Mouse (Mus musculus) heart, embryonic 13.5 days (tissue): ENCODE measurements around the gene Olfr418. TPM values are rescaled to one million over a fixed set of nuclear protein-coding genes. Genes with fewer than 3 reads are reported as not detected.
"Not testable (repeated sequence)": the region's sequence is repeated elsewhere in the genome, so short reads cannot be mapped to it uniquely, and the experiment has no call there.

Experiments used
- ATAC-seq: fragments of 200-750 bp; cut with Nextera tagmentation; 2 replicates; pipeline ENCODE4 v1.8.0; 2017; ENCODE audit warnings: moderate TSS enrichment; ENCODE audit not compliant: insufficient number of reproducible peaks, low FRiP score, low TSS enrichment; ENCODE audit errors: extremely low read depth
- H3K27ac ChIP-seq: fragments of 300-500 bp; sonication (generic); replicated peaks from 2 replicates; pipeline ENCODE4 v1.5.1; 2015; ENCODE audit warnings: moderate library complexity, mild to moderate bottlenecking, inconsistent platforms
- H3K27me3 ChIP-seq: fragments of 300-500 bp; sonication (generic); replicated peaks from 2 replicates; pipeline ENCODE4 v1.6.1; 2015; ENCODE audit warnings: mild to moderate bottlenecking, inconsistent platforms
- H3K36me3 ChIP-seq: fragments of 300-500 bp; sonication (generic); 2 replicates; pipeline ENCODE4 v1.6.1; 2015; ENCODE audit warnings: mild to moderate bottlenecking, inconsistent platforms
- H3K4me1 ChIP-seq: fragments of 300-500 bp; sonication (generic); 2 replicates; pipeline ENCODE4 v1.6.1; 2015; ENCODE audit warnings: inconsistent platforms
- H3K4me2 ChIP-seq: fragments of 300-500 bp; sonication (generic); 2 replicates; pipeline ENCODE4 v1.6.1; 2015; ENCODE audit warnings: inconsistent platforms, mild to moderate bottlenecking, moderate library complexity
- H3K4me3 ChIP-seq: fragments of 300-500 bp; sonication (generic); 2 replicates; pipeline ENCODE4 v1.5.1; 2015; ENCODE audit warnings: moderate library complexity, mild to moderate bottlenecking, inconsistent platforms
- H3K9ac ChIP-seq: fragments of 300-500 bp; sonication (generic); 2 replicates; pipeline ENCODE4 v1.6.1; 2015; ENCODE audit warnings: inconsistent platforms, mild to moderate bottlenecking, moderate library complexity
- H3K9me3 ChIP-seq: fragments of 300-500 bp; sonication (generic); 2 replicates; pipeline ENCODE4 v1.6.1; 2016; ENCODE audit warnings: inconsistent platforms
- WGBS: fragments of 180-500 bp; shearing (Covaris S2); methylation state at CpG from one replicate; pipeline ENCODE4 v1.1.7; 2015; ENCODE audit warnings: mixed read lengths; 5-methylcytosine and 5-hydroxymethylcytosine counted together
- polyA plus RNA-seq: library from polyadenylated mRNA; unstranded; fragments of >200 nt; fragmentation: Nextera tagmentation; extraction: Ambion mirVana; gene quantifications from 2 replicates; pipeline ENCODE4 v1.2.1, GENCODE M21; 2015

Olfr418 gene
- polyA plus RNA-seq, result not detected in 2 replicates

- no peak within 1 kb of the TSS for H3K27ac ChIP-seq
- H3K4me2 ChIP-seq, result no peak within 1 kb of the TSS
- H3K9me3 ChIP-seq, result 0 out of 2 replicates have a peak, but pooled peaks cover 3% of the 10 kb centered on the region
- no peak within 1 kb of the TSS for H3K4me3 ChIP-seq
- H3K27me3 ChIP-seq, result no peaks in the 10 kb centered on the region
- H3K4me1 ChIP-seq, result no peaks in the 10 kb centered on the region
- H3K36me3 ChIP-seq, result no peaks in the 10 kb centered on the region
- no peak within 1 kb of the TSS for H3K9ac ChIP-seq
- ATAC-seq, result no peak
Measured at GRCm38 (mm10) chr1:173265701-173266100, at the start of gene Olfr418. Olfr418 (plus strand) TSS chr1:173266001.

GRCm38 (mm10) chr1:173216481-173216880 lies 49.3 kb upstream of the Olfr418 start:
- H3K9me3 ChIP-seq, result no peaks in the 10 kb centered on the region
- WGBS, result 79% methylated on average over 3 of the region's 3 CpGs
- H3K4me2 ChIP-seq, result no peak overlapping the region
- H3K36me3 ChIP-seq, result no peaks in the 10 kb centered on the region
- H3K4me3 ChIP-seq, result no peak overlapping the region
- no peaks in the 10 kb centered on the region for H3K27me3 ChIP-seq
- no peak overlapping the region for H3K27ac ChIP-seq
- H3K9ac ChIP-seq, result no peak overlapping the region
- H3K4me1 ChIP-seq, result no peaks in the 10 kb centered on the region
- no peak for ATAC-seq

GRCm38 (mm10) chr1:173227081-173227480 lies 38.7 kb upstream of the Olfr418 start, which contains the start of gene Fcer1a:
Fcer1a (minus strand) TSS chr1:173227214.
- H3K4me1 ChIP-seq, result no peaks in the 10 kb centered on the region
- H3K9me3 ChIP-seq, result no peaks in the 10 kb centered on the region
- H3K36me3 ChIP-seq, result no peaks in the 10 kb centered on the region
- no peak within 1 kb of the TSS for H3K27ac ChIP-seq
- H3K4me2 ChIP-seq, result no peak within 1 kb of the TSS
- H3K4me3 ChIP-seq, result no peak within 1 kb of the TSS
- 68% methylated on average over 2 of the region's 2 CpGs for WGBS
- H3K27me3 ChIP-seq, result no peaks in the 10 kb centered on the region
- ATAC-seq, result no peak
- no peak within 1 kb of the TSS for H3K9ac ChIP-seq

GRCm38 (mm10) chr1:173237004-173237403 lies 28.8 kb upstream of the Olfr418 start:
- H3K9me3 ChIP-seq, H3K27me3 ChIP-seq: not testable (repeated sequence)
- 63% methylated on average over 1 of the region's 1 CpGs for WGBS

GRCm38 (mm10) chr1:173249888-173250287 lies 15.9 kb upstream of the Olfr418 start:
- H3K9me3 ChIP-seq, result no peaks in the 10 kb centered on the region
- H3K27ac ChIP-seq, result no peak overlapping the region
- no peak overlapping the region for H3K4me2 ChIP-seq
- H3K27me3 ChIP-seq, result no peaks in the 10 kb centered on the region
- 76% methylated on average over 3 of the region's 3 CpGs for WGBS
- H3K4me3 ChIP-seq, result no peak overlapping the region
- no peak for ATAC-seq
- H3K9ac ChIP-seq, result no peak overlapping the region
- H3K4me1 ChIP-seq, result no peaks in the 10 kb centered on the region
- no peaks in the 10 kb centered on the region for H3K36me3 ChIP-seq

More at GRCm38 (mm10) chr1:173237004-173237403, 28.8 kb upstream of the Olfr418 start:
- not testable (repeated sequence) for H3K4me2 ChIP-seq, H3K9ac ChIP-seq, H3K27ac ChIP-seq, ATAC-seq, H3K4me1 ChIP-seq, H3K4me3 ChIP-seq, H3K36me3 ChIP-seq

GRCm38 (mm10) chr1:173277677-173278076 lies 11.9 kb downstream of the Olfr418 start, which contains the start of gene Mptx2:
Mptx2 (minus strand) TSS chr1:173277777.
- Histone ChIP-seq H3K9ac (no peak within 1 kb of the TSS), H3K9me3 (no peaks in the 10 kb centered on the region), H3K4me3 (no peak within 1 kb of the TSS), H3K4me2 (no peak within 1 kb of the TSS), H3K27ac (no peak within 1 kb of the TSS), H3K36me3 (no peaks in the 10 kb centered on the region), H3K4me1 (no peaks in the 10 kb centered on the region), H3K27me3 (no peaks in the 10 kb centered on the region)
- WGBS, result 56% methylated on average over 3 of the region's 3 CpGs
- ATAC-seq, result no peak

GRCm38 (mm10) chr1:173302795-173303194 lies 37.0 kb downstream of the Olfr418 start:
- H3K27ac ChIP-seq, ATAC-seq, H3K9me3 ChIP-seq, H3K9ac ChIP-seq, H3K36me3 ChIP-seq, H3K27me3 ChIP-seq, H3K4me3 ChIP-seq, H3K4me2 ChIP-seq, H3K4me1 ChIP-seq: not testable (repeated sequence)
- WGBS, result 57% methylated on average over 3 of the region's 3 CpGs

- H3K27ac ChIP-seq, H3K36me3 ChIP-seq, H3K27me3 ChIP-seq, H3K4me2 ChIP-seq, H3K4me3 ChIP-seq, H3K4me1 ChIP-seq, H3K9me3 ChIP-seq, ATAC-seq, H3K9ac ChIP-seq: not testable (repeated sequence)
- WGBS, result 55% methylated on average over 7 of the region's 7 CpGs
Measured at GRCm38 (mm10) chr1:173313535-173314050, 47.8 kb downstream of the Olfr418 start.

GRCm38 (mm10) chr1:173315725-173316124 lies 49.9 kb downstream of the Olfr418 start:
- H3K27ac ChIP-seq, result no peak overlapping the region
- 76% methylated on average over 3 of the region's 3 CpGs for WGBS
- ATAC-seq, result no peak

GRCm38 (mm10) chr1:173317925-173318477 lies 52.2 kb downstream of the Olfr418 start:
- H3K9ac ChIP-seq, result no peak overlapping the region
- no peak for ATAC-seq
- no peaks in the 10 kb centered on the region for H3K4me1 ChIP-seq
- H3K27me3 ChIP-seq, result no peaks in the 10 kb centered on the region
- no peak overlapping the region for H3K4me3 ChIP-seq
- H3K27ac ChIP-seq, result no peak overlapping the region
- no peak overlapping the region for H3K4me2 ChIP-seq
- 80% methylated on average over 2 of the region's 2 CpGs for WGBS
- no peaks in the 10 kb centered on the region for H3K9me3 ChIP-seq
- no peaks in the 10 kb centered on the region for H3K36me3 ChIP-seq

More at GRCm38 (mm10) chr1:173315725-173316124, 49.9 kb downstream of the Olfr418 start:
- Histone ChIP-seq H3K27me3 (no peaks in the 10 kb centered on the region), H3K4me3 (no peak overlapping the region), H3K9ac (no peak overlapping the region), H3K9me3 (no peaks in the 10 kb centered on the region), H3K36me3 (no peaks in the 10 kb centered on the region), H3K4me1 (no peaks in the 10 kb centered on the region), H3K4me2 (no peak overlapping the region)

- no peaks in the 10 kb centered on the region for H3K9me3 ChIP-seq
- H3K36me3 ChIP-seq, result no peaks in the 10 kb centered on the region
- H3K27ac ChIP-seq, result no peak overlapping the region
- no peak overlapping the region for H3K4me2 ChIP-seq
- WGBS, result 66% methylated on average over 8 of the region's 8 CpGs
- no peak overlapping the region for H3K4me3 ChIP-seq
- H3K27me3 ChIP-seq, result no peaks in the 10 kb centered on the region
- no peak for ATAC-seq
- H3K9ac ChIP-seq, result no peak overlapping the region
- H3K4me1 ChIP-seq, result no peaks in the 10 kb centered on the region
Measured at GRCm38 (mm10) chr1:173321593-173322248, 55.9 kb downstream of the Olfr418 start.

GRCm38 (mm10) chr1:173322249-173322627 lies 56.4 kb downstream of the Olfr418 start:
- no peak overlapping the region for H3K4me3 ChIP-seq
- ATAC-seq, result no peak
- H3K36me3 ChIP-seq, result no peaks in the 10 kb centered on the region
- no peaks in the 10 kb centered on the region for H3K9me3 ChIP-seq
- H3K27me3 ChIP-seq, result no peaks in the 10 kb centered on the region
- no peaks in the 10 kb centered on the region for H3K4me1 ChIP-seq
- H3K4me2 ChIP-seq, result no peak overlapping the region
- no peak overlapping the region for H3K9ac ChIP-seq
- no peak overlapping the region for H3K27ac ChIP-seq
- WGBS, result 52% methylated on average over 6 of the region's 6 CpGs
